Mouse (Mus musculus) embryonic facial prominence, embryonic 12.5 days (tissue): ENCODE data around the gene Pcnx2. TPM values are rescaled to one million over a fixed set of nuclear protein-coding genes. Genes with fewer than 3 reads are reported as not detected.
A peak's percentile ranks its signal among the peaks of the same experiment; 100 is the strongest.

ENCODE experiments used
- ATAC-seq: fragments of 200-750 bp; cut with Nextera tagmentation; 2 replicates; pipeline ENCODE4 v1.8.0; 2017; ENCODE audit not compliant: insufficient number of reproducible peaks, insufficient read depth, low FRiP score, low TSS enrichment
- H3K27ac ChIP-seq: fragments of 300-500 bp; sonication (generic); 2 replicates; pipeline ENCODE4 v1.5.1; 2016; ENCODE audit warnings: mild to moderate bottlenecking
- H3K27me3 ChIP-seq: fragments of 300-500 bp; sonication (generic); 2 replicates; pipeline ENCODE4 v1.6.1; 2016; ENCODE audit warnings: mild to moderate bottlenecking, moderate library complexity
- H3K36me3 ChIP-seq: fragments of 300-500 bp; sonication (generic); 2 replicates; pipeline ENCODE4 v1.6.1; 2016; ENCODE audit warnings: mild to moderate bottlenecking
- H3K4me1 ChIP-seq: fragments of 300-500 bp; sonication (generic); 2 replicates; pipeline ENCODE4 v1.6.1; 2016
- H3K4me2 ChIP-seq: fragments of 300-500 bp; sonication (generic); replicated peaks from 2 replicates; pipeline ENCODE4 v1.6.1; 2016; ENCODE audit warnings: mild to moderate bottlenecking, moderate library complexity
- H3K4me3 ChIP-seq: fragments of 300-500 bp; sonication (generic); 2 replicates; pipeline ENCODE4 v1.5.1; 2016; ENCODE audit warnings: mild to moderate bottlenecking
- H3K9ac ChIP-seq: fragments of 300-500 bp; sonication (generic); 2 replicates; pipeline ENCODE4 v1.6.1; 2016; ENCODE audit warnings: mild to moderate bottlenecking, moderate library complexity
- H3K9me3 ChIP-seq: fragments of 300-500 bp; sonication (generic); 2 replicates; pipeline ENCODE4 v1.6.1; 2016; ENCODE audit warnings: mild to moderate bottlenecking, moderate library complexity
- WGBS: fragments of 180-500 bp; shearing (Covaris S2); methylation state at CpG from one replicate; pipeline ENCODE4 v1.1.7; 2016; 5-methylcytosine and 5-hydroxymethylcytosine counted together
- polyA plus RNA-seq: library from polyadenylated mRNA; unstranded; fragments of >200 nt; fragmentation: Nextera tagmentation; extraction: Ambion mirVana; gene quantifications from 2 replicates; pipeline ENCODE4 v1.2.1, GENCODE M21; 2016

Pcnx2 gene
- polyA plus RNA-seq, 1 experiment from 2014 or later, result 0.29 TPM

- Histone ChIP-seq H3K9ac (no peak overlapping the region), H3K4me1 (peaks cover 8% of the 10 kb centered on the region), H3K4me2 (no peak overlapping the region; the same call in 1 of the 2 replicates), H3K9me3 (no peaks in the 10 kb centered on the region), H3K4me3 (no peak overlapping the region), H3K36me3 (no peaks in the 10 kb centered on the region), H3K27me3 (peaks cover 34% of the 10 kb centered on the region), H3K27ac (no peak overlapping the region)
- ATAC-seq, result no peak
- WGBS, result 64% methylated on average over 11 of the region's 11 CpGs
These were observed 729 bp downstream of the Pcnx2 start for GRCm38 (mm10) chr8:125897388-125897787.

DNA sequence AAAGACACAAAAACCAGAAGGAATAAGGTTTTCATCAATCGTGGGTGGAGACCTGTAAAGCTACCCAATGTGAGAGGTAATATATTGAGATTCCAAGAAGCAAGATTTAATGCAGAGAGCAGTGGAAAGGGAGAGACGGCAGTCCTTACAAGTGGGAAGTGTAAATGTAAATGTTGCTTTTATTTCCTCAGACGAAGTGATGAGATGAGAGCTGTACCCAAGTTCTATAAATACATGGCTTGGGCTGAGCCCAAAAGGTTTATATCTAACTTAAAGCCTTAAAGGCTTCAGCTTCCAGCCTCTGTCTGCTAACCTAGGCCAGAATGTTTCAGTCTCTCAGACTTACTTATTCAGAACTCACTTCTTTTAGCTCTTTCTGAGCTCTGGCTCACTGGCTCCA, 8.2 kb downstream of the Pcnx2 start:
- Histone ChIP-seq H3K4me2 (no peak overlapping the region), H3K9ac (no peak overlapping the region), H3K27ac (no peak overlapping the region), H3K4me1 (no peaks in the 10 kb centered on the region), H3K4me3 (no peak overlapping the region), H3K9me3 (no peaks in the 10 kb centered on the region), H3K36me3 (no peaks in the 10 kb centered on the region), H3K27me3 (no peaks in the 10 kb centered on the region)
- ATAC-seq, result no peak
- 87% methylated on average over 3 of the region's 3 CpGs for WGBS

DNA sequence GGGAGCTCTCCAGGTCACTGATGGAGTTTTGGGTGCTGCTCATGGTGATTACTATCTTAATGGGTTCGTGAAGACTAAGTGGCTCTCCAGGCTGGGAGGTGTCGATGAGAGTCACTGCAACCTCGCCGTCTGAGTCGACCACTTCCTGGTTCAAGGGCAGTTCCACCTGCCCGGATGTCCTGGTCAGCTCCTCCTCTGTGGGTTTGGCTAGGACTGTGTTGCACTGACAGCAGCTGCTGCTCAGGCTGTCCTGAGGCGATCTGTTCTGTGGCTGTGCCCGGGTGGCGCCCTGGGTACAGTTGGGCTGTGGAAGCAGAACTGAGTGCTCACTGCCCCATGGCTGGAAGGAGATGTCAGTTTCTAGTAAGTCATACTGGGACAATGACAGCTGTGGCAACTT, 10.6 kb downstream of the Pcnx2 start:
- 88% methylated on average over 9 of the region's 9 CpGs for WGBS
- Histone ChIP-seq H3K4me3 (no peak overlapping the region), H3K9ac (no peak overlapping the region), H3K9me3 (no peaks in the 10 kb centered on the region), H3K36me3 (no peaks in the 10 kb centered on the region), H3K4me2 (no peak overlapping the region), H3K27me3 (no peaks in the 10 kb centered on the region), H3K4me1 (no peaks in the 10 kb centered on the region), H3K27ac (no peak overlapping the region)
- ATAC-seq, result no peak

- no peak for ATAC-seq
- H3K4me3 ChIP-seq, result no peak overlapping the region
- no peaks in the 10 kb centered on the region for H3K9me3 ChIP-seq
- H3K9ac ChIP-seq, result no peak overlapping the region
- H3K4me2 ChIP-seq, result no peak overlapping the region
- 92% methylated on average over 4 of the region's 4 CpGs for WGBS
- H3K27ac ChIP-seq, result no peak overlapping the region
- no peaks in the 10 kb centered on the region for H3K27me3 ChIP-seq
- no peaks in the 10 kb centered on the region for H3K4me1 ChIP-seq
- H3K36me3 ChIP-seq, result no peaks in the 10 kb centered on the region
These were observed 17.7 kb downstream of the Pcnx2 start for GRCm38 (mm10) chr8:125880447-125880846.

- H3K36me3 ChIP-seq, result no peaks in the 10 kb centered on the region
- no peak overlapping the region for H3K4me2 ChIP-seq
- H3K9me3 ChIP-seq, result no peaks in the 10 kb centered on the region
- H3K4me1 ChIP-seq, result peaks cover 15% of the 10 kb centered on the region
- H3K9ac ChIP-seq, result no peak overlapping the region
- H3K27me3 ChIP-seq, result no peaks in the 10 kb centered on the region
- H3K27ac ChIP-seq, result no peak overlapping the region
- WGBS, result 77% methylated on average over 2 of the region's 2 CpGs
- H3K4me3 ChIP-seq, result no peak overlapping the region
- no peak for ATAC-seq
These were observed 24.9 kb downstream of the Pcnx2 start for GRCm38 (mm10) chr8:125873250-125873534.

DNA sequence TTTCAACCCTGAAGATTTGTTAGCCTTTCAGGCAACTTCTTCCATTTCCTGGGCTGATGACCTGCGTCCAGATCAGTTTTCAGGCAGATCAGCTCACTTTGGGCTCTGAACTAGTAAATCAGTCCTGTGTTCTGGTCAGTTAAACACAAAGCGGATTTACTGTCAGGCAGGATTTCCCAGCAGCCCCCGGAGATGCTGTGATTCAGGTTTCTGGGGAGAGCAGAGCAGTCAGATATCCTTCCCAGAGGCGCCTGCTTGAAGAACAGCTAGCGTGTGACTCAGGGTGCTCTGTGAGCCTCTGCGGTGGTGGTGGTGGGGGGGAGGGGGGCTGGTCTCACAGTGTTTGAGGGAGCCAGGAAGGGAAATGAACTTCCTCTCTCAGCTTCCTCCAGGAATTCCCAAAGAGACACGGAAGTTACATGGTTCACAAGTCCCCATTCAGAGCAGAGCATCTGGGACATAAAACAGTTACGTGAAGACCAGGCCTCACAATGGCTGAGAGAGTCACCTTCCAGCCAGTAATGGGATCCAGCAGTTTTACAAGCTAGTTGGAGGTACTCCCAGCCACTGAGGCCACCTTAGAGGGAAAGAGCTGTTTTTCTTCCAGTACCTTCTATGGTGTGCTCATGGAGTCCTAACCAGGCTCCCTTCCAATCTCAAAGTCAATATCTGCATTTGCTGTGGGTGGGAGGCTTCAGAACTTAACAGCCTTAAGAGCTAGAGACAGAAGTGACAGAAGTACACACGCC, 25.4 kb downstream of the Pcnx2 start:
- no peaks in the 10 kb centered on the region for H3K36me3 ChIP-seq
- 47% methylated on average over 9 of the region's 9 CpGs for WGBS
- no peaks in the 10 kb centered on the region for H3K27me3 ChIP-seq
- H3K9ac ChIP-seq, result no peak overlapping the region
- H3K4me2 ChIP-seq, result no peak overlapping the region
- no peaks in the 10 kb centered on the region for H3K9me3 ChIP-seq
- H3K27ac ChIP-seq, result peak overlapping the region; percentile 51; the same call in 1 of the 2 replicates
- no peak overlapping the region for H3K4me3 ChIP-seq
- H3K4me1 ChIP-seq, result peaks cover 15% of the 10 kb centered on the region
- no peak for ATAC-seq

- no peaks in the 10 kb centered on the region for H3K9me3 ChIP-seq
- no peaks in the 10 kb centered on the region for H3K27me3 ChIP-seq
- H3K36me3 ChIP-seq, result no peaks in the 10 kb centered on the region
- no peak overlapping the region for H3K27ac ChIP-seq
- 3% methylated on average over 7 of the region's 7 CpGs for WGBS
- H3K9ac ChIP-seq, result no peak overlapping the region
- H3K4me2 ChIP-seq, result peak overlapping the region; percentile 21
- no peak overlapping the region for H3K4me3 ChIP-seq
- ATAC-seq, result peak; percentile 43; the same call in 1 of the 2 replicates
- peaks cover 15% of the 10 kb centered on the region for H3K4me1 ChIP-seq
These were observed 27.2 kb downstream of the Pcnx2 start for GRCm38 (mm10) chr8:125870821-125871321.

DNA sequence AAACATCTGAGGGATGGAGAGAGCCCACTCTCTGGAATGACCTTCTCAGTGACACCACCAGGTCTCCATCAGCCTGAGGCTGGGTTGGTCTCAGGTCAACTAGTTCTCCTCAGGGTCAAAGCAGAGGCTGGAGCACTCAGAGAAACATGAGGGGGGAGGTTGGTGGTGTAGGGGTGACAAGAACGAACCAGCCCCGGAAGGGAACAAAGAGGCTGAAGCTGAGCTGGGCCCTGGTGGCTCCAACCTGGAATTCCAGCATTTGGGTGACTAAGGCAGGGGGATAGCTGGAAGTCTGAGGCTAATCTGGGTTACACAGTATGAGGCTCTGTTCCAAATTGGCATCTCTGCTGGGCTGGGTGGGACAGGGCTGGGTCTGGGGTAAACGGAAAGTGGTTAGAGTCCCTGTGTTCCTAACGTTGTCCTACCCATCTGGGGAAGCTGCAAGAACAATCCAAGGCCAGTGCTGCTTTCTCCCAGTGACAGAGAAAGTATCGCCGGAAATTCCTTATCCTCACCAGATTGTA, 27.9 kb downstream of the Pcnx2 start:
- 43% methylated on average over 6 of the region's 6 CpGs for WGBS
- Histone ChIP-seq H3K27me3 (no peaks in the 10 kb centered on the region), H3K9me3 (no peaks in the 10 kb centered on the region), H3K9ac (no peak overlapping the region), H3K4me1 (peaks cover 15% of the 10 kb centered on the region), H3K36me3 (no peaks in the 10 kb centered on the region), H3K27ac (no peak overlapping the region), H3K4me2 (no peak overlapping the region), H3K4me3 (no peak overlapping the region)
- ATAC-seq, result no peak

- H3K27me3 ChIP-seq, result no peaks in the 10 kb centered on the region
- WGBS, result 86% methylated on average over 3 of the region's 3 CpGs
- no peak overlapping the region for H3K4me2 ChIP-seq
- H3K9ac ChIP-seq, result no peak overlapping the region
- H3K4me3 ChIP-seq, result no peak overlapping the region
- H3K9me3 ChIP-seq, result no peaks in the 10 kb centered on the region
- no peaks in the 10 kb centered on the region for H3K36me3 ChIP-seq
- peaks cover 15% of the 10 kb centered on the region for H3K4me1 ChIP-seq
- H3K27ac ChIP-seq, result no peak overlapping the region
- no peak for ATAC-seq
These were observed 28.4 kb downstream of the Pcnx2 start for GRCm38 (mm10) chr8:125869739-125870138.

DNA sequence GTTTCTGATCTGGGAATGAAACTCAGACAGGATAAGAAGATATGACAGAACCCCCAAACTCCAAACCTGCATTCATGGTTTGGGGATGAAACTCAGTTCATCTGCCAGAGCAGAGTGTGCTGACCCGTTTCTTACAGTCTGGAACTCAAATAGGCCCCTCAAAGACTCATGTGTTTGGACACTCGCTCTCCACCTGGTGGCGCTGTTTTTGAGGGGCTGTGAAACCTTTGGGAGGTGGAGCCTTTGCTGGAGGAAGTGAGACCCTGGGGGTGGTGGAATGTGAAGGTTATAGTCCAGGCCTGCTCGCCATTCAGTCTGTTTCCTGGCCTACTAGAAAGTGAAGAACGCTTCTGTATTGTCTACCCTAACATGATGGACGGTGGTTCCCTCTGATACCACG, 29.6 kb downstream of the Pcnx2 start:
- Histone ChIP-seq H3K27ac (no peak overlapping the region), H3K9me3 (no peaks in the 10 kb centered on the region), H3K9ac (no peak overlapping the region), H3K4me3 (no peak overlapping the region), H3K4me1 (peaks cover 15% of the 10 kb centered on the region), H3K36me3 (no peaks in the 10 kb centered on the region), H3K4me2 (no peak overlapping the region), H3K27me3 (no peaks in the 10 kb centered on the region)
- no peak for ATAC-seq
- WGBS, result 70% methylated on average over 7 of the region's 7 CpGs

- Histone ChIP-seq H3K27ac (no peak overlapping the region), H3K9me3 (no peaks in the 10 kb centered on the region), H3K4me2 (no peak overlapping the region), H3K27me3 (no peaks in the 10 kb centered on the region), H3K4me3 (no peak overlapping the region), H3K36me3 (no peaks in the 10 kb centered on the region), H3K4me1 (peaks cover 11% of the 10 kb centered on the region), H3K9ac (no peak overlapping the region)
- no peak for ATAC-seq
- WGBS, result 80% methylated on average over 12 of the region's 12 CpGs
These were observed 32.0 kb downstream of the Pcnx2 start for GRCm38 (mm10) chr8:125866125-125866524.

DNA sequence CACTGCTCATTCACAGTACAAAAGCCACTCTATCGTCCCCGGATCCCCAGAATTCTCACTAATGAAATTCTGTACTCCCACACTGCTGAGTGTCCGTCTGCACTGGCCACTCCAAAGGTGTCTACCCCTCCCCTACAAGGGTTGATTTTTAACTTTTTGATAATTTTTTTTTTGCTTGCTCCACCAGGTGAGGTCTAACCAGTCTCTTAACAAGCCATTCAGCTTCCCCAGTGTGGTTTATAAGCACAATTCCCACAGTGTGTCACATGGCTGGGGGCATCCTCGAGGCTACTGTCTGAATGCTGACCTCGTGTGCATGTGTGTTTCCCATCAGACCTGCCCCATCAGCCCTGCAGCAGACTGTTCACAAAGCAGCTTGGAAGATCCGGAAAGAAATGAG, 40.9 kb downstream of the Pcnx2 start:
- H3K36me3 ChIP-seq, result no peaks in the 10 kb centered on the region
- no peak overlapping the region for H3K9ac ChIP-seq
- no peak overlapping the region for H3K4me3 ChIP-seq
- peaks cover 12% of the 10 kb centered on the region for H3K4me1 ChIP-seq
- no peak for ATAC-seq
- H3K9me3 ChIP-seq, result no peaks in the 10 kb centered on the region
- WGBS, result 58% methylated on average over 6 of the region's 6 CpGs
- no peak overlapping the region for H3K4me2 ChIP-seq
- H3K27ac ChIP-seq, result no peak overlapping the region
- no peaks in the 10 kb centered on the region for H3K27me3 ChIP-seq
